Comparison of ENCODE assay signal across 12 mouse cellular contexts in genomic region chr9:87464141-87464540, GRCm38 (mm10).
DNase-seq lines count a peak whose midpoint lies in the region; ATAC-seq lines count a peak whose summit lies in the region.
"Had no signal": no experiment of that assay in that cellular context is flagged by ENCODE, and none has a peak within 500 bp of the region (broad histone marks: within the 10 kb centered on the region; RNA-seq: fewer than 3 reads in every experiment).

No protein-coding gene starts in this region.

- no peaks in the 10 kb centered on the region for H3K4me1 ChIP-seq in stomach, embryonic 16.5 days (ENCODE audit: control insufficient read depth, insufficient read depth, low read length)
- H3K4me1 ChIP-seq: heart, embryonic 13.5 days; limb, embryonic 13.5 days; stomach, embryonic 15.5 days had no signal

- H3K27me3 ChIP-seq in stomach, embryonic 16.5 days (ENCODE audit: control insufficient read depth, insufficient read depth, low read length), result no peaks in the 10 kb centered on the region
- H3K27me3 ChIP-seq: heart, embryonic 13.5 days; stomach, embryonic 15.5 days had no signal

- DNase-seq in lung, postnatal 36 days, result peak; percentile 1
- no peak for DNase-seq in lung, postnatal 14 days
- DNase-seq in adrenal gland, postnatal 10 days, result peak; percentile 7
- peak; percentile 22 for DNase-seq in gastrocnemius, postnatal 14 days
- DNase-seq in layer of hippocampus, adult 8-10 months (ENCODE audit: low spot score in 2 of 2), result no peak
- DNase-seq: cerebellum, postnatal 36 days had no signal

- H3K9me3 ChIP-seq in stomach, embryonic 16.5 days (replicated peaks; ENCODE audit: control insufficient read depth, low read length), result no peaks in the 10 kb centered on the region
- H3K9me3 ChIP-seq: heart, embryonic 13.5 days; limb, embryonic 13.5 days; stomach, embryonic 15.5 days had no signal

- ATAC-seq in stomach, embryonic 16.5 days (ENCODE audit: insufficient read depth, low FRiP score), result peak; percentile 53; the same call in 1 of the 2 replicates
- no peak for ATAC-seq in CD4-positive, CD25-positive, alpha-beta regulatory T cell, adult 4 months

- H3K4me3 ChIP-seq in stomach, embryonic 16.5 days (replicated peaks; ENCODE audit: low read length), result no peak overlapping the region
- H3K4me3 ChIP-seq: heart, embryonic 13.5 days; limb, embryonic 13.5 days; stomach, embryonic 15.5 days had no signal

- no peak overlapping the region for H3K4me2 ChIP-seq in stomach, embryonic 16.5 days (ENCODE audit: low read depth, low read length)
- H3K4me2 ChIP-seq: heart, embryonic 13.5 days; limb, embryonic 13.5 days; stomach, embryonic 15.5 days had no signal

- intact Hi-C loops in gastrocnemius, postnatal 14 days (cut with DNase I; ENCODE audit: low total_unique reads), result no loop called here

- H3K9ac ChIP-seq in stomach, embryonic 16.5 days (ENCODE audit: low read length), result no peak overlapping the region
- H3K9ac ChIP-seq: heart, embryonic 13.5 days; limb, embryonic 13.5 days; stomach, embryonic 15.5 days had no signal

- H3K27ac ChIP-seq in stomach, embryonic 16.5 days (ENCODE audit: low read length), result no peak overlapping the region
- H3K27ac ChIP-seq: heart, embryonic 13.5 days; limb, embryonic 13.5 days; macrophage; stomach, embryonic 15.5 days had no signal

- WGBS in stomach, embryonic 16.5 days, result 71% methylated on average over 3 of the region's 3 CpGs

- H3K36me3 ChIP-seq in stomach, embryonic 16.5 days (ENCODE audit: control insufficient read depth, insufficient read depth, low read length), result no peaks in the 10 kb centered on the region
- H3K36me3 ChIP-seq: heart, embryonic 13.5 days; limb, embryonic 13.5 days; stomach, embryonic 15.5 days had no signal

Comparison
In these comparisons a context has a peak if more than half of its experiments do, and no peak if none do; other contexts are left out.
1. DNase-seq: peak in lung, postnatal 36 days (single experiment), adrenal gland, postnatal 10 days (single experiment) and gastrocnemius, postnatal 14 days (single experiment); none in lung, postnatal 14 days (single experiment) and layer of hippocampus, adult 8-10 months (0 of 2).